In genomic region chr7:81858236-81858635, GRCm38 (mm10) we compare ENCODE assay signal across 10 mouse cellular contexts. TPM values are rescaled to one million over a fixed set of nuclear protein-coding genes. Genes with fewer than 3 reads are reported as not detected.
A peak's percentile ranks its signal among the peaks of the same experiment; 100 is the strongest.
DNase-seq lines count a peak whose midpoint lies in the region; ATAC-seq and TF ChIP-seq lines count a peak whose summit lies in the region.
"Had no signal": no experiment of that assay in that cellular context is flagged by ENCODE, and none has a peak within 500 bp of the region (broad histone marks: within the 10 kb centered on the region; RNA-seq: fewer than 3 reads in every experiment).

No protein-coding gene starts in this region.

- 9% methylated on average over 9 of the region's 9 CpGs for WGBS in forebrain, embryonic 16.5 days
- WGBS in liver, embryonic 15.5 days (ENCODE audit: insufficient replicate concordance), result 10% methylated on average over 9 of the region's 9 CpGs

- ATAC-seq in forebrain, embryonic 16.5 days, result no peak
- no peak for ATAC-seq in liver, embryonic 15.5 days (ENCODE audit: insufficient read depth)

- no peak overlapping the region for H3K27ac ChIP-seq in ES-E14 (ENCODE audit: insufficient read depth, low read depth, low read length, poor library complexity, severe bottlenecking)
- no peak overlapping the region for H3K27ac ChIP-seq in forebrain, embryonic 16.5 days (ENCODE audit: low read length)
- H3K27ac ChIP-seq in liver, embryonic 15.5 days (replicated peaks), result no peak overlapping the region

- intact Hi-C loops in heart, postnatal 14 days (cut with DNase I), result loop anchor here (2.0 kb wide), 1 partner anchor 29 kb away; the partner anchor contains the start of gene Btbd1

- H3K4me3 ChIP-seq in ES-E14 (ENCODE audit: insufficient read depth in 1 of 2, low read depth in 1 of 2, low read length in 2 of 2, poor library complexity in 1 of 2, severe bottlenecking in 1 of 2), result peak overlapping the region; percentile 45 to 70; a peak in 3 of 4 replicates
- peak overlapping the region; percentile 62; the same call in 1 of the 2 replicates for H3K4me3 ChIP-seq in forebrain, embryonic 16.5 days (replicated peaks; ENCODE audit: low read length)
- no peak overlapping the region for H3K4me3 ChIP-seq in liver, embryonic 15.5 days (replicated peaks)

- DNase-seq in heart, adult 11 months, result peak; percentile 88
- DNase-seq in heart, postnatal 14 days, result no peak
- no peak for DNase-seq in ES-E14 (ENCODE audit: low read depth, low spot score)
- no peak for DNase-seq in spleen, postnatal 10 days (ENCODE audit: low spot score in 2 of 2)
- DNase-seq in spleen, postnatal 4 days (ENCODE audit: low spot score in 2 of 2), result no peak
- DNase-seq in adrenal gland, postnatal 36 days, result no peak

- no peaks in the 10 kb centered on the region for H3K9me3 ChIP-seq in ES-E14 (ENCODE audit: control insufficient read depth, insufficient read depth, low read depth, low read length)
- no peaks in the 10 kb centered on the region for H3K9me3 ChIP-seq in forebrain, embryonic 16.5 days (ENCODE audit: control insufficient read depth, low read length)
- H3K9me3 ChIP-seq in liver, embryonic 15.5 days (replicated peaks), result no peaks in the 10 kb centered on the region

- no peak overlapping the region; the same call in 1 of the 2 replicates for H3K9ac ChIP-seq in ES-E14 (ENCODE audit: insufficient read depth, low read depth, low read length, poor library complexity, severe bottlenecking)
- H3K9ac ChIP-seq in forebrain, embryonic 16.5 days (replicated peaks; ENCODE audit: low read depth, low read length), result no peak overlapping the region
- H3K9ac ChIP-seq in liver, embryonic 15.5 days, result no peak overlapping the region

- peaks cover 3% of the 10 kb centered on the region; the same call in 1 of the 2 replicates for H3K27me3 ChIP-seq in forebrain, embryonic 16.5 days (replicated peaks; ENCODE audit: control insufficient read depth, insufficient read depth, low read length)
- H3K27me3 ChIP-seq in liver, embryonic 15.5 days, result peaks cover 84% of the 10 kb centered on the region

- H3K4me1 ChIP-seq in ES-E14 (ENCODE audit: control insufficient read depth in 2 of 2, insufficient read depth in 2 of 2, low read length in 2 of 2, poor library complexity in 1 of 2), result peaks cover 2 to 3% of the 10 kb centered on the region in 2 experiments; a peak in 2 of 4 replicates
- H3K4me1 ChIP-seq in forebrain, embryonic 16.5 days (replicated peaks; ENCODE audit: control insufficient read depth, insufficient read depth, low read length), result peaks cover 16% of the 10 kb centered on the region
- peaks cover 19% of the 10 kb centered on the region for H3K4me1 ChIP-seq in liver, embryonic 15.5 days (replicated peaks)

- H3K4me2 ChIP-seq in forebrain, embryonic 16.5 days (ENCODE audit: low read length), result peak overlapping the region; percentile 87
- H3K4me2 ChIP-seq in liver, embryonic 15.5 days, result peak overlapping the region; percentile 58

- in situ Hi-C loops in ES-E14 (cut with MboI; ENCODE audit: low sequenced_read_pairs in 2 of 2, unreplicated experiment in 2 of 2), result no loop called here

- no peaks in the 10 kb centered on the region for H3K36me3 ChIP-seq in ES-E14 (ENCODE audit: control insufficient read depth, insufficient read depth, low read length, poor library complexity, severe bottlenecking)
- no peaks in the 10 kb centered on the region for H3K36me3 ChIP-seq in forebrain, embryonic 16.5 days (ENCODE audit: control insufficient read depth, insufficient read depth)
- no peaks in the 10 kb centered on the region for H3K36me3 ChIP-seq in liver, embryonic 15.5 days (replicated peaks)

TF ChIP-seq in ES-E14, 5 proteins besides CTCF, POLR2A, EP300 and RAD21:
- TF ChIP-seq MAFK (IDR thresholded peaks at IDR 0.05; ENCODE audit: insufficient read depth, low read depth, low read length), result no peak
- no peak for TF ChIP-seq CHD2 (IDR thresholded peaks at IDR 0.05; ENCODE audit: low read depth, low read length)
- no peak for TF ChIP-seq HCFC1 (IDR thresholded peaks at IDR 0.05; ENCODE audit: borderline replicate concordance, insufficient read depth, low read length)
- TF ChIP-seq ZC3H11A (IDR thresholded peaks at IDR 0.05; ENCODE audit: borderline replicate concordance, low read depth, low read length), result no peak; the same call in 1 of the 2 replicates
- TF ChIP-seq ZNF384 (IDR thresholded peaks at IDR 0.05; ENCODE audit: low read depth, low read length), result no peak
TF ChIP-seq in ES-E14: peak in this region for 0.

RNA-seq across cellular contexts. Expression of gene Tm6sf1, which starts 0.6 kb away (rescaled TPM):
- 10 to 100 TPM; 18.1 to 18.3 TPM for total RNA-seq in heart, postnatal 14 days (2021)
- 2.2 and 2.3 TPM in 2 replicates for total RNA-seq in ES-E14 (2012; rRNA removed)
- polyA plus RNA-seq in forebrain, embryonic 16.5 days (2015; fragmentation: Nextera tagmentation; extraction: Ambion mirVana), result 8.3 and 8.5 TPM in 2 replicates
- polyA plus RNA-seq in liver, embryonic 15.5 days (2015; fragmentation: Nextera tagmentation; extraction: Ambion mirVana), result 10.8 and 11.1 TPM in 2 replicates
- total RNA-seq in adrenal gland, postnatal 36 days (2021), result 10 to 100 TPM; 10.5 to 18.3 TPM

RNA-seq across cellular contexts. Expression of gene Gm10160, which starts 2.6 kb away (rescaled TPM):
- total RNA-seq in heart, postnatal 14 days (2021), result not detected
- not detected in 2 replicates for total RNA-seq in ES-E14 (2012; rRNA removed)
- not detected in 2 replicates for polyA plus RNA-seq in forebrain, embryonic 16.5 days (2015; fragmentation: Nextera tagmentation; extraction: Ambion mirVana)
- not detected in 2 replicates for polyA plus RNA-seq in liver, embryonic 15.5 days (2015; fragmentation: Nextera tagmentation; extraction: Ambion mirVana)
- not detected for total RNA-seq in adrenal gland, postnatal 36 days (2021)
- total RNA-seq: gastrocnemius, postnatal 4 days had no signal
- polyA plus RNA-seq: macrophage had no signal

RNA-seq across cellular contexts. Expression of gene Btbd1, which starts 29.0 kb away (rescaled TPM):
- total RNA-seq in heart, postnatal 14 days (2021), result 100 to 1,000 TPM; 135 TPM
- 26.5 and 28.2 TPM in 2 replicates for total RNA-seq in ES-E14 (2012; rRNA removed)
- polyA plus RNA-seq in forebrain, embryonic 16.5 days (2015; fragmentation: Nextera tagmentation; extraction: Ambion mirVana), result 99.0 and 109 TPM in 2 replicates
- polyA plus RNA-seq in liver, embryonic 15.5 days (2015; fragmentation: Nextera tagmentation; extraction: Ambion mirVana), result 18.1 and 18.2 TPM in 2 replicates
- 100 to 1,000 TPM; 115 to 123 TPM for total RNA-seq in adrenal gland, postnatal 36 days (2021)
